In genomic region chr11:63391478-63391877, GRCm38 (mm10) we compare ENCODE assay signal across 13 mouse cellular contexts.
DNase-seq lines count a peak whose midpoint lies in the region; ATAC-seq lines count a peak whose summit lies in the region.
"Had no signal": no experiment of that assay in that cellular context is flagged by ENCODE, and none has a peak within 500 bp of the region (broad histone marks: within the 10 kb centered on the region; RNA-seq: fewer than 3 reads in every experiment).

No protein-coding gene starts in this region.

- peak; percentile 59; the same call in 1 of the 2 replicates for ATAC-seq in frontal cortex, adult (ENCODE audit: low TSS enrichment)
- ATAC-seq in megakaryocyte, adult 5-6 weeks (ENCODE audit: poor library complexity, severe bottlenecking) = no peak

- DNase-seq in frontal cortex, postnatal 10 days (ENCODE audit: low spot score in 2 of 2) = no peak
- peak; percentile 11 for DNase-seq in layer of hippocampus, adult 9-10 months (ENCODE audit: low spot score)
- DNase-seq in layer of hippocampus, adult 8-10 months (ENCODE audit: low spot score in 2 of 2) = no peak
- peak; percentile 7 for DNase-seq in 416B (ENCODE audit: low read depth)
- DNase-seq in adipocyte (ENCODE audit: low spot score) = peak; percentile 19
- DNase-seq in ovary, adult 18-20 months (ENCODE audit: low spot score) = no peak
- DNase-seq: adrenal gland, adult 2 months; cerebellum, adult 11-12 months; gastrocnemius, postnatal 14 days; kidney, postnatal 14 days; right cerebral cortex, postnatal 4 days had no signal

Comparison
In these comparisons a context has a peak if more than half of its experiments do, and no peak if none do; other contexts are left out.
1. DNase-seq: peak in layer of hippocampus, adult 9-10 months (single experiment), 416B (single experiment) and adipocyte (single experiment); none in frontal cortex, postnatal 10 days (0 of 2), layer of hippocampus, adult 8-10 months (0 of 2) and ovary, adult 18-20 months (single experiment).